22 mouse cellular contexts compared by ENCODE assay signal in genomic region chr2:128361436-128361835, GRCm38 (mm10).
DNase-seq lines count a peak whose midpoint lies in the region; ATAC-seq lines count a peak whose summit lies in the region.
"Had no signal": no experiment of that assay in that cellular context is flagged by ENCODE, and none has a peak within 500 bp of the region (broad histone marks: within the 10 kb centered on the region; RNA-seq: fewer than 3 reads in every experiment).

No protein-coding gene starts in this region.

- no peaks in the 10 kb centered on the region for H3K9me3 ChIP-seq in kidney, embryonic 14.5 days (ENCODE audit: control insufficient read depth, low read length)
- H3K9me3 ChIP-seq: heart, embryonic 12.5 days; hindbrain, embryonic 12.5 days; limb, embryonic 15.5 days had no signal

- H3K27ac ChIP-seq in kidney, embryonic 14.5 days (ENCODE audit: low read depth, low read length), result no peak overlapping the region
- H3K27ac ChIP-seq: hindbrain, embryonic 12.5 days; kidney, postnatal 0 days; limb, embryonic 15.5 days; liver, embryonic 14.5 days had no signal

- 73% methylated on average over 1 of the region's 1 CpGs for WGBS in kidney, embryonic 14.5 days

- peak; percentile 80 for DNase-seq in heart, adult 11 months
- DNase-seq in heart, postnatal 36 days, result no peak
- DNase-seq in brain, adult 2 months (ENCODE audit: low read depth, low spot score), result peak; percentile 79
- DNase-seq in cerebellum, adult 8-10 months, result peak; percentile 57
- DNase-seq in cerebellum, postnatal 36 days, result peak; percentile 73 to 76
- no peak for DNase-seq in T-cell, adult 2 months (ENCODE audit: low spot score)
- DNase-seq: adrenal gland, adult 2 months; embryo, embryonic 11 days; heart, postnatal 10 days; layer of hippocampus, postnatal 36 days; lung, embryonic 14.5 days; lung, postnatal 36 days had no signal

- H3K4me1 ChIP-seq in kidney, embryonic 14.5 days (ENCODE audit: control insufficient read depth, insufficient read depth, low read length), result peaks cover 10% of the 10 kb centered on the region
- H3K4me1 ChIP-seq: hindbrain, embryonic 12.5 days had no signal

- no peak overlapping the region for H3K9ac ChIP-seq in kidney, embryonic 14.5 days (ENCODE audit: low read depth, low read length)
- H3K9ac ChIP-seq: heart, embryonic 12.5 days; hindbrain, embryonic 12.5 days; limb, embryonic 15.5 days; liver, embryonic 14.5 days; lung, embryonic 14.5 days had no signal

- no peak overlapping the region for H3K4me3 ChIP-seq in kidney, embryonic 14.5 days (ENCODE audit: low read length)
- H3K4me3 ChIP-seq: heart, embryonic 12.5 days; hindbrain, embryonic 12.5 days; limb, embryonic 15.5 days had no signal

- intact Hi-C loops in heart, postnatal 36 days (cut with DNase I), result no loop called here

- no peak overlapping the region for H3K4me2 ChIP-seq in kidney, embryonic 14.5 days (replicated peaks; ENCODE audit: low read depth, low read length)
- H3K4me2 ChIP-seq: heart, embryonic 12.5 days; hindbrain, embryonic 12.5 days; limb, embryonic 15.5 days; lung, embryonic 14.5 days had no signal

- no peak for ATAC-seq in kidney, embryonic 14.5 days (ENCODE audit: low FRiP score, low TSS enrichment)
- ATAC-seq: CD4-positive, CD25-positive, alpha-beta regulatory T cell, adult 4 months; forebrain, embryonic 14.5 days; intestine, postnatal 0 days; midbrain, embryonic 16.5 days had no signal

- H3K36me3 ChIP-seq in kidney, embryonic 14.5 days (ENCODE audit: control insufficient read depth, insufficient read depth, low read length), result no peaks in the 10 kb centered on the region
- H3K36me3 ChIP-seq: heart, embryonic 12.5 days; hindbrain, embryonic 12.5 days; limb, embryonic 15.5 days had no signal

- H3K27me3 ChIP-seq in kidney, embryonic 14.5 days (ENCODE audit: control insufficient read depth, insufficient read depth, low read length), result no peaks in the 10 kb centered on the region
- H3K27me3 ChIP-seq: heart, embryonic 12.5 days; hindbrain, embryonic 12.5 days; limb, embryonic 15.5 days had no signal

Comparison
In these comparisons a context has a peak if more than half of its experiments do, and no peak if none do; other contexts are left out.
1. DNase-seq: peak in heart, adult 11 months (single experiment), brain, adult 2 months (single experiment), cerebellum, adult 8-10 months (single experiment) and cerebellum, postnatal 36 days (2 of 2); none in heart, postnatal 36 days (0 of 2) and T-cell, adult 2 months (single experiment).